Mouse (Mus musculus) stomach, postnatal 0 days (tissue): ENCODE data around the gene Fosb.

Experiments
- CTCF ChIP-seq: IDR thresholded peaks from 2 replicates; pipeline ENCODE4 v1.5.1; 2016; ENCODE audit warnings: antibody characterized with exemption, low read depth, mild to moderate bottlenecking, moderate library complexity
- EP300 ChIP-seq: optimal IDR thresholded peaks from 2 replicates; pipeline ENCODE3; 2016; ENCODE audit warnings: antibody characterized with exemption

DNA sequence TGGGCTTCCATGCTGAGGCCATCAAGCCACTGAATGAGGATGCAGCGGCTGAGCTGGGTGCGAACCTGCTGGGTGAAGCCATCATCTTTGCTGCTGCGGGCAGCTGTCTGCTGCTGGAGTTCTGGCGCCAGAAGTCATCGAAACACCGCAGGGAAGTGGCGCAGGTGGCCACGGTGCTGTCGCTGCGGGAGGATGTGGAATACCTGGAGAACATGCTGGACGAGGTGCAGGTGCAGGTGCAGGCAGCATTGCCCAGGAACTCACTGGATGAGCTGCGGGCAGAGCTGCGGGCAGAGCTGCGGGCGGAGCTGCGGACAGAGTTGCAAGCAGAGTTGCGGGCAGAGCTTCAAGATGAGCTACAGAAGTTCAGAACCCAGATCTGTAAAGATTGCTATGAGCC, 54.5 kb downstream of the Fosb start:
- TF ChIP-seq CTCF: no peak
- TF ChIP-seq EP300: no peak
